Mouse (Mus musculus) lung, postnatal 25 days (tissue): Measurements from ENCODE around the gene Acot9.

Experiments
- DNase-seq: peaks from one replicate; pipeline ENCODE4 v3.0.0; 2022; ENCODE audit warnings: low spot score

Gene Acot9

DNA sequence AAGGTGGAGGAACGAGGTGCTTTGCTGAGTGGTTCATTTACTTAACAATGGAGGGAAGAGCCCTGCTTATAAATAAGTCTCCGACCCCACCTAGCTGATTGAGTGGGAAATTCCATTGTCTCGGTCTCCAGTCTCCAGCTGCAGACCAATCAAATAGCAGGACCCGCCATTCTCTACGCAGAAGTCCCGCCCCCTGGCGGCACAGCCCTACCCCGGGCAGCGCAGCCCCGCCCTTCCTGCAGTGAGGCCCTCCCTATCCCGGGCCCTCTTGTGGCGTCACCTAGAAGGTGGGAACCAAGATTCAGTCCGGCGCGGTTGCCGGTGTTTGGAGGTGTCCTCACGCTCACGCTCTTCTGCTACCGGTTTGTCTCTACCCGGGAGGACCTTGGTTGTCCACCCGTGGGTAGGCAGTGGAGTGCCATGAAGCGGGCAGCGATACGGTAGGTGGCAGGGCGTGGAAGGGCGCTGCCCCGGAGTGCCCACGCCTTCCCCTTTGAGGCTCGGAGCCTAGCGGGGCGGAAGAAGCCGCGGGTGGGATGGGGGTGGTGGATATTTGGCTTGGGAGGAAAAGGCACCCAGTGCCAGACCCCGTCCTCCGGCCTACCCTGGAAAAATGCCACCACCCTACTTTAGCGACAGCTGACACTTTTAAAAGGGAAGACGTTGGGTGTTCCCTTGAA is at the start of gene Acot9:
Acot9 (plus strand) TSS at position 209 of the 680 bp plus-strand sequence.
- DNase-seq: peak; percentile 92

DNA sequence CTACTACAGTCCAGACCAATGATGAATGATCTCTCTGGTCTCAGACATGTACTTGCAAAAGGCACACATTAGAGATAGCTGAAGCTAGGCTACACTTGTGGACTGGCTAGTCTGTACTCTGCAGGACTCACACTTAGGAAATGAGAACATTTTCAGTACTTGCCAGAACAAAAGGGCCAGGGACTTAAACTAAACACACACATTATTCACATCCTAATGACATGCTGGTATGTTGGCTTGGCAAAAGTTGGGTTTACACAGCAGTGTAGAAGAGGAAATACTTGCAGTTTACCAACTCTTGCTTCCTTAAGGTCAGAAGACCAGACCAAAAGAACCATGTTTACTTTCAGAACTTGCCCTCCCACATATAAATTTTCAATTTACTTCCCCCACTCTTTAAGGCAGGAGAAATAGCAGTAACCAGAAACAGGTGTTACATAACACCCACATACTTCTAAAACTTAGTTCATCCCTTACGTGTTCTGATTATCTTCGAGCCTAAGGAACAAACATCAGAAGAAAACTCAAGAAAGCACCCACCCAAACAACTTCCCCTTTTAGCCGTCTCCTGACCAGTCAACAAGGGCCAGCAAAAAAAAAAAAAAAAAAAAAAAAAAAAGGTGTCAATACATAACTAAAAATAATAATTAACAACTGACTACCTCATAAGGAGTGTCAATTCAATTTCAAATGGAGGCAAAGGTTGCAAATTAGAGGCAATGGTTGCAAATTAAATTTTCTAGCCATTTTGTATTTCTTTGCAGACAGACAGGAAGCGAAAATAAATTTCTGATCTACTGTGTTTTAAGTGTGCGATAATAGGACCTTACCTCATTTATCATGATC is 47.7 kb upstream of the Acot9 start:
- DNase-seq: peak; percentile 50

DNA sequence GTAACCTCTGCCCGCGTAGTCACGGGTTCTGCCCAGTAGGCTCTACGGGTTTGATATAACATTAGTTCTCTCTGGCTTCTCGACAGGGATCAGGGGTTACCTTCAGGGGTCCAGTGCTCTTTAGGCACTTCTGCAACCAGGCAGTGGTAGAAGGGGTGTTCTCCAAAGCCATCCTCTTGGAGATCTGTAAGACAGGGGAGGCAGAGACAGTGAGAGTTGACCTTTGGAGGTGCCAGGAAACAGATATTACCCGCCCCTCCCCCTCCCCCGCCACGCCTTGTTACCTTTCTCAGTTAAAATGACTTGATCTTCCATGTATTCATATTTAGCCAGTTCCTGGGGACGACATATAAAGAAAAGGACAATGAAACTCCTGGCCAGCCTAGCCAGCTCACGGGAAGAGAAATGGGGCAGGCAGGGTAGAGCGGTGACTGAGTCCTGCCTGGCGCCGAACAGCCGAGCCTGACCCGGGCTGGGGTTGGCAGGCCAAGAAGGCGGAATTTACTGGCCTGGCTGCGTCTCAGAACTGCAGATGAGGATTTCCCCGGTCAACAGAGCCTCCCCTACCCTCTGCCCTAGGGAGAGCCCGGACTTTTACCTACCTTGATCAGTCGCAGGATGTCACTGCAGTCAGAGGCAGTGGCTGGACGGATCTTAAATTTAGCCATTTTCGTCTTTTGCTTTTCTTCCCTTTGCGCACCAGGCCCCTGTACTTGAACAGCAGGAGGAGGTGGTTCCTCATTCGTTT is 46.6 kb upstream of the Acot9 start:
- no peak for DNase-seq

GRCm38 (mm10) chrX:155216271-155216670 is 46.0 kb upstream of the Acot9 start, which contains the start of gene Sat1:
Gene Sat1 (minus strand): TSS chrX:155216449.
- DNase-seq: peak; percentile 96

GRCm38 (mm10) chrX:155218277-155218676 is 44.0 kb upstream of the Acot9 start:
- DNase-seq: no peak

GRCm38 (mm10) chrX:155256856-155257255 is 5.4 kb upstream of the Acot9 start:
- DNase-seq: no peak

- DNase-seq: no peak
Measured at GRCm38 (mm10) chrX:155262915-155263252, 641 bp downstream of the Acot9 start.

DNA sequence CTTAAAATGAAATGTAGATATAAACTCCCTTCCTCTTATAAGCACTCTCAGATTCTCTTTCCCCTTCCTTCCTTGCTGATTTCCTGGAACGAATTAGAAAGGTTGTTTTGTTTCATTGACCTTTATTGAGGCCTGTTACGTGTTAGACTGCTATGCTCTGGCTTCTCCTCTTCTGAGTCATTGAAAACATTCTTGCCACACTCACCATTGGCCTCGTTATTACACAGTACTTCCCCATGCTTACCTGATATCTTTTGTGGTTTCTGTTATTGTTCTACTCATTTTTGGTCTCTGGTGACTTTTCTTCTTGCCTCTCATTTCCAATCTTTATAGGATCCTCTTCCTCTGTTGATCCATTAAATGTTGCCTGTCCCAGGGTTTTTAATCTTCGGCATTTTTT is 16.2 kb downstream of the Acot9 start:
- DNase-seq: no peak

- no peak for DNase-seq
Measured at GRCm38 (mm10) chrX:155280427-155281044, 18.3 kb downstream of the Acot9 start.

- no peak for DNase-seq
Measured at GRCm38 (mm10) chrX:155306390-155306789, 44.1 kb downstream of the Acot9 start.

- peak; percentile 32 for DNase-seq
Measured at GRCm38 (mm10) chrX:155318005-155318404, 55.8 kb downstream of the Acot9 start.

DNA sequence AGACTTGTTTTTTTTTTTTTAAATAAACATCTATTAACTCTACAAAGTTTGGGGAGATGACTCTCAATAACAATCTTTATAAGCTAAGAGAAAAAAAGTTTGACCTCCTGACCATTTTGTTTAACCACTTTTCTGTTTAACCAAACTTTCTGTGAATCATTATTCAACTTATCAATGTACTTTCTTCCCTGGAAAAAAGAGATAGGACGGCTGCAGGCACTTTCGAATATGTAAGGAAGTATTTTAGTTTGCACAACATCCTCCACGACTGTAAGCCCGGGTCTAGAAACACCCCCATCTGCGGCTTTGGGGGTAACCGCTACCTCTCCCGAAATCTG is 75.3 kb downstream of the Acot9 start:
- no peak for DNase-seq

- peak; percentile 79 for DNase-seq
Measured at GRCm38 (mm10) chrX:155337905-155338721, 75.9 kb downstream of the Acot9 start.

DNA sequence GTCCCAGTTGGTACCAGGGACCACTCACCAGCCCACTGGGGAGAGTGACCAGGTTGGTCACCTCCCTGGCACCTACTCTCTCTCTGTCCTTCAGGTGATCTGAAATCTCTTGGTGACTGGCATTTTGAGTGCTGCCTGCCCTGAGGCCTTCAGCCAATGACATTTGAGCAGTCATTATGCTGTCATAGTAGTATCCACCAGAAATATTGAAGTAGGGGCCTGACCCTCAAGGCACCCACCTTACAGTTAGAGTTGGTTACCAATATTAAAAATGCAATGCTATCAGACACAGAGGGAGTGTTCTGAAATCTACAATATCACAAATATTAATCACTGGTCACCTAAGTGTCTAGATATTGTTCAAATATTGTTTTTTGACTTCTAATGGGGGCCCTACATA is 78.4 kb downstream of the Acot9 start, which contains the start of gene Prdx4:
Prdx4 (minus strand) TSS at position 101 of the 400 bp plus-strand sequence.
- DNase-seq: no peak

- no peak for DNase-seq
Measured at GRCm38 (mm10) chrX:155346249-155346648, 84.0 kb downstream of the Acot9 start.
